Mouse (Mus musculus): Measurements from ENCODE around the gene Washc1. TPM values are rescaled to one million over a fixed set of nuclear protein-coding genes. Genes with fewer than 3 reads are reported as not detected.
A peak's percentile ranks its signal among the peaks of the same experiment; 100 is the strongest.
"Not testable (repeated sequence)": the region's sequence is repeated elsewhere in the genome, so short reads cannot be mapped to it uniquely, and the experiment has no call there.

The Washc1 gene
- polyA plus RNA-seq (2014; fragmentation: Nextera tagmentation; extraction: Ambion mirVana) = 36.3 and 36.8 TPM in 2 replicates

GRCm38 (mm10) chr17:66111402-66111959 is at the start of gene Washc1:
Gene Washc1, plus strand, starts transcription at chr17:66111545.
- H3K4me3 ChIP-seq (ENCODE audit: low read depth, low read length) = peak within 1 kb of the TSS; percentile 79
- peak within 1 kb of the TSS; percentile 54; the same call in 1 of the 2 replicates for H3K27ac ChIP-seq (replicated peaks; ENCODE audit: low read depth, low read length)
- ATAC-seq (replicated peaks; ENCODE audit: insufficient number of reproducible peaks, low FRiP score, low TSS enrichment, low read depth) = peak; percentile 98

GRCm38 (mm10) chr17:66065115-66065514 is 46.2 kb upstream of the Washc1 start:
- H3K36me3 ChIP-seq (replicated peaks; ENCODE audit: control insufficient read depth, insufficient read depth, low read depth, low read length) = no peaks in the 10 kb centered on the region
- no peaks in the 10 kb centered on the region for H3K27me3 ChIP-seq (ENCODE audit: control insufficient read depth, insufficient read depth, low read length)
- no peak overlapping the region for H3K27ac ChIP-seq (replicated peaks; ENCODE audit: low read depth, low read length)
- H3K4me1 ChIP-seq (ENCODE audit: control insufficient read depth, insufficient read depth, low read length) = no peaks in the 10 kb centered on the region
- no peak overlapping the region for H3K4me3 ChIP-seq (ENCODE audit: low read depth, low read length)
- no peak overlapping the region for H3K4me2 ChIP-seq (ENCODE audit: low read depth, low read length)
- no peaks in the 10 kb centered on the region for H3K9me3 ChIP-seq (replicated peaks; ENCODE audit: control insufficient read depth, low read length)
- ATAC-seq (replicated peaks; ENCODE audit: insufficient number of reproducible peaks, low FRiP score, low TSS enrichment, low read depth) = no peak
- 90% methylated on average over 4 of the region's 4 CpGs for WGBS
- DNase-seq (ENCODE audit: low spot score) = no peak
- no peak overlapping the region for H3K9ac ChIP-seq (replicated peaks; ENCODE audit: low read length)

More at GRCm38 (mm10) chr17:66111402-66111959, at the start of gene Washc1:
- Histone ChIP-seq H3K9ac (replicated peaks; ENCODE audit: low read length) (peak within 1 kb of the TSS; percentile 82), H3K27me3 (ENCODE audit: control insufficient read depth, insufficient read depth, low read length) (no peaks in the 10 kb centered on the region), H3K9me3 (replicated peaks; ENCODE audit: control insufficient read depth, low read length) (no peaks in the 10 kb centered on the region), H3K4me2 (ENCODE audit: low read depth, low read length) (peak within 1 kb of the TSS; percentile 40), H3K4me1 (ENCODE audit: control insufficient read depth, insufficient read depth, low read length) (no peaks in the 10 kb centered on the region), H3K36me3 (replicated peaks; ENCODE audit: control insufficient read depth, insufficient read depth, low read depth, low read length) (no peaks in the 10 kb centered on the region; the same call in 1 of the 2 replicates)
- 0% methylated on average over 37 of the region's 41 CpGs for WGBS
- peak; percentile 97 for DNase-seq (ENCODE audit: low spot score)

- not testable (repeated sequence) for H3K9ac ChIP-seq (replicated peaks; ENCODE audit: low read length); H3K36me3 ChIP-seq (replicated peaks; ENCODE audit: control insufficient read depth, insufficient read depth, low read depth, low read length); ATAC-seq (replicated peaks; ENCODE audit: insufficient number of reproducible peaks, low FRiP score, low TSS enrichment, low read depth); H3K4me2 ChIP-seq (ENCODE audit: low read depth, low read length); H3K4me3 ChIP-seq (ENCODE audit: low read depth, low read length); DNase-seq (ENCODE audit: low spot score); H3K27ac ChIP-seq (replicated peaks; ENCODE audit: low read depth, low read length); H3K4me1 ChIP-seq (ENCODE audit: control insufficient read depth, insufficient read depth, low read length); H3K27me3 ChIP-seq (ENCODE audit: control insufficient read depth, insufficient read depth, low read length); H3K9me3 ChIP-seq (replicated peaks; ENCODE audit: control insufficient read depth, low read length)
- WGBS = 90% methylated on average over 2 of the region's 2 CpGs
Measured at GRCm38 (mm10) chr17:66069036-66069435, 42.3 kb upstream of the Washc1 start.

- no peaks in the 10 kb centered on the region for H3K9me3 ChIP-seq (replicated peaks; ENCODE audit: control insufficient read depth, low read length)
- DNase-seq (ENCODE audit: low spot score) = no peak
- H3K27ac ChIP-seq (replicated peaks; ENCODE audit: low read depth, low read length) = no peak overlapping the region
- WGBS = 86% methylated on average over 7 of the region's 7 CpGs
- H3K27me3 ChIP-seq (ENCODE audit: control insufficient read depth, insufficient read depth, low read length) = no peaks in the 10 kb centered on the region
- no peaks in the 10 kb centered on the region for H3K4me1 ChIP-seq (ENCODE audit: control insufficient read depth, insufficient read depth, low read length)
- no peaks in the 10 kb centered on the region for H3K36me3 ChIP-seq (replicated peaks; ENCODE audit: control insufficient read depth, insufficient read depth, low read depth, low read length)
- H3K9ac ChIP-seq (replicated peaks; ENCODE audit: low read length) = no peak overlapping the region
- no peak for ATAC-seq (replicated peaks; ENCODE audit: insufficient number of reproducible peaks, low FRiP score, low TSS enrichment, low read depth)
- H3K4me3 ChIP-seq (ENCODE audit: low read depth, low read length) = no peak overlapping the region
- no peak overlapping the region for H3K4me2 ChIP-seq (ENCODE audit: low read depth, low read length)
Measured at GRCm38 (mm10) chr17:66073971-66074370, 37.4 kb upstream of the Washc1 start.

- H3K4me2 ChIP-seq (ENCODE audit: low read depth, low read length) = peak overlapping the region; percentile 86
- ATAC-seq (replicated peaks; ENCODE audit: insufficient number of reproducible peaks, low FRiP score, low TSS enrichment, low read depth) (no peak), DNase-seq (ENCODE audit: low spot score) (peak; percentile 64)
- H3K36me3 ChIP-seq (replicated peaks; ENCODE audit: control insufficient read depth, insufficient read depth, low read depth, low read length) = no peaks in the 10 kb centered on the region
- H3K9me3 ChIP-seq (replicated peaks; ENCODE audit: control insufficient read depth, low read length) = no peaks in the 10 kb centered on the region
- H3K27me3 ChIP-seq (ENCODE audit: control insufficient read depth, insufficient read depth, low read length) = no peaks in the 10 kb centered on the region
- H3K27ac ChIP-seq (replicated peaks; ENCODE audit: low read depth, low read length) = peak overlapping the region; percentile 78; the same call in 1 of the 2 replicates
- no peaks in the 10 kb centered on the region for H3K4me1 ChIP-seq (ENCODE audit: control insufficient read depth, insufficient read depth, low read length)
- peak overlapping the region; percentile 74 for H3K9ac ChIP-seq (replicated peaks; ENCODE audit: low read length)
- H3K4me3 ChIP-seq (ENCODE audit: low read depth, low read length) = peak overlapping the region; percentile 94
- WGBS = 5% methylated on average over 12 of the region's 12 CpGs
Measured at GRCm38 (mm10) chr17:66075827-66076173, 35.5 kb upstream of the Washc1 start.

- Histone ChIP-seq H3K27me3 (ENCODE audit: control insufficient read depth, insufficient read depth, low read length) (no peaks in the 10 kb centered on the region), H3K9me3 (replicated peaks; ENCODE audit: control insufficient read depth, low read length) (no peaks in the 10 kb centered on the region), H3K9ac (replicated peaks; ENCODE audit: low read length) (peak overlapping the region; percentile 74), H3K4me2 (ENCODE audit: low read depth, low read length) (peak overlapping the region; percentile 86), H3K36me3 (replicated peaks; ENCODE audit: control insufficient read depth, insufficient read depth, low read depth, low read length) (no peaks in the 10 kb centered on the region), H3K4me1 (ENCODE audit: control insufficient read depth, insufficient read depth, low read length) (no peaks in the 10 kb centered on the region), H3K27ac (replicated peaks; ENCODE audit: low read depth, low read length) (peak overlapping the region; percentile 78), H3K4me3 (ENCODE audit: low read depth, low read length) (peak overlapping the region; percentile 94)
- WGBS = under 1% methylated on average over 84 of the region's 95 CpGs
- ATAC-seq (replicated peaks; ENCODE audit: insufficient number of reproducible peaks, low FRiP score, low TSS enrichment, low read depth) (peak; percentile 89), DNase-seq (ENCODE audit: low spot score) (peak; percentile 32)
Measured at GRCm38 (mm10) chr17:66076174-66076927, 35.0 kb upstream of the Washc1 start.

GRCm38 (mm10) chr17:66076934-66077333 is 34.4 kb upstream of the Washc1 start, which contains the start of gene Ankrd12:
Gene Ankrd12, minus strand, starts transcription at chr17:66077089.
- H3K4me2 ChIP-seq (ENCODE audit: low read depth, low read length) = peak within 1 kb of the TSS; percentile 86
- H3K27ac ChIP-seq (replicated peaks; ENCODE audit: low read depth, low read length) = peak within 1 kb of the TSS; percentile 78
- H3K27me3 ChIP-seq (ENCODE audit: control insufficient read depth, insufficient read depth, low read length) = no peaks in the 10 kb centered on the region
- peak within 1 kb of the TSS; percentile 74 for H3K9ac ChIP-seq (replicated peaks; ENCODE audit: low read length)
- H3K36me3 ChIP-seq (replicated peaks; ENCODE audit: control insufficient read depth, insufficient read depth, low read depth, low read length) = no peaks in the 10 kb centered on the region
- H3K4me3 ChIP-seq (ENCODE audit: low read depth, low read length) = peak within 1 kb of the TSS; percentile 94
- under 1% methylated on average over 53 of the region's 53 CpGs for WGBS
- no peaks in the 10 kb centered on the region for H3K9me3 ChIP-seq (replicated peaks; ENCODE audit: control insufficient read depth, low read length)
- no peaks in the 10 kb centered on the region for H3K4me1 ChIP-seq (ENCODE audit: control insufficient read depth, insufficient read depth, low read length)
- DNase-seq (ENCODE audit: low spot score) (peak; percentile 93), ATAC-seq (replicated peaks; ENCODE audit: insufficient number of reproducible peaks, low FRiP score, low TSS enrichment, low read depth) (peak; percentile 93)

GRCm38 (mm10) chr17:66077437-66077850 is 33.9 kb upstream of the Washc1 start:
- Histone ChIP-seq H3K27ac (replicated peaks; ENCODE audit: low read depth, low read length) (peak overlapping the region; percentile 78), H3K4me3 (ENCODE audit: low read depth, low read length) (peak overlapping the region; percentile 94), H3K9ac (replicated peaks; ENCODE audit: low read length) (peak overlapping the region; percentile 74), H3K27me3 (ENCODE audit: control insufficient read depth, insufficient read depth, low read length) (no peaks in the 10 kb centered on the region), H3K4me1 (ENCODE audit: control insufficient read depth, insufficient read depth, low read length) (no peaks in the 10 kb centered on the region), H3K9me3 (replicated peaks; ENCODE audit: control insufficient read depth, low read length) (no peaks in the 10 kb centered on the region), H3K4me2 (ENCODE audit: low read depth, low read length) (peak overlapping the region; percentile 86), H3K36me3 (replicated peaks; ENCODE audit: control insufficient read depth, insufficient read depth, low read depth, low read length) (no peaks in the 10 kb centered on the region)
- DNase-seq (ENCODE audit: low spot score) = peak; percentile 39
- WGBS = under 1% methylated on average over 23 of the region's 23 CpGs
- peak; percentile 72 for ATAC-seq (replicated peaks; ENCODE audit: insufficient number of reproducible peaks, low FRiP score, low TSS enrichment, low read depth)

All from embryonic facial prominence, embryonic 11.5 days (tissue).